Mouse (Mus musculus) ES-CJ7 (cell line): ENCODE data around the gene Ets1.

Experiments used
- DNase-seq: peaks from one replicate; pipeline ENCODE4 v3.0.0; 2011; ENCODE audit warnings: low read depth, low spot score

The Ets1 gene

DNA sequence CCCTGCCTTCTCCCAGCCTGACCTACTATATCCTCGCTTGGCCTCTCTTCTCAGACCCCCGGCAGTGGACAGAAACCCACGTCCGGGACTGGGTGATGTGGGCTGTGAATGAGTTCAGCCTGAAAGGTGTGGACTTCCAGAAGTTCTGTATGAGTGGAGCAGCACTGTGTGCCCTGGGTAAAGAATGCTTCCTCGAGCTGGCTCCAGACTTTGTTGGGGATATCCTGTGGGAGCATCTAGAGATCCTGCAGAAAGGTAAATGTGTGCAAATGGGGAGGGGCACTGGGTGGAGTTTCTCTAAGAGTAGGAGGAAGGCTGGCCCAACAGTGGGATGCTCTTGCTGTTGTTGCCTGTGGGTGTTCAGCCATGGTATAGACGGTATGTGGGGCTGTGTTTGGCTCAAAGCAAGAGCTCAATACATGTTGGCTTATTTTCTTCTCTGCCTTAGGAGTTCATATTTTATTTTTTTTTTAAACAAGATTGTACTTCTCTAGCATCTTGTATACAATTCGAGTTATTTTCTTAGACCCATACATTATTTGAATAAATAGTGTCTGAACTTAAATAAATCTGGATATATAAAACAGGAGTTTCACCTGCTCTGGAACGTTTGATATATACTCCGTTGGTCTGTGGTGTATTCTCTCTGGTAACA is 94.1 kb downstream of the Ets1 start:
- DNase-seq, result no peak

DNA sequence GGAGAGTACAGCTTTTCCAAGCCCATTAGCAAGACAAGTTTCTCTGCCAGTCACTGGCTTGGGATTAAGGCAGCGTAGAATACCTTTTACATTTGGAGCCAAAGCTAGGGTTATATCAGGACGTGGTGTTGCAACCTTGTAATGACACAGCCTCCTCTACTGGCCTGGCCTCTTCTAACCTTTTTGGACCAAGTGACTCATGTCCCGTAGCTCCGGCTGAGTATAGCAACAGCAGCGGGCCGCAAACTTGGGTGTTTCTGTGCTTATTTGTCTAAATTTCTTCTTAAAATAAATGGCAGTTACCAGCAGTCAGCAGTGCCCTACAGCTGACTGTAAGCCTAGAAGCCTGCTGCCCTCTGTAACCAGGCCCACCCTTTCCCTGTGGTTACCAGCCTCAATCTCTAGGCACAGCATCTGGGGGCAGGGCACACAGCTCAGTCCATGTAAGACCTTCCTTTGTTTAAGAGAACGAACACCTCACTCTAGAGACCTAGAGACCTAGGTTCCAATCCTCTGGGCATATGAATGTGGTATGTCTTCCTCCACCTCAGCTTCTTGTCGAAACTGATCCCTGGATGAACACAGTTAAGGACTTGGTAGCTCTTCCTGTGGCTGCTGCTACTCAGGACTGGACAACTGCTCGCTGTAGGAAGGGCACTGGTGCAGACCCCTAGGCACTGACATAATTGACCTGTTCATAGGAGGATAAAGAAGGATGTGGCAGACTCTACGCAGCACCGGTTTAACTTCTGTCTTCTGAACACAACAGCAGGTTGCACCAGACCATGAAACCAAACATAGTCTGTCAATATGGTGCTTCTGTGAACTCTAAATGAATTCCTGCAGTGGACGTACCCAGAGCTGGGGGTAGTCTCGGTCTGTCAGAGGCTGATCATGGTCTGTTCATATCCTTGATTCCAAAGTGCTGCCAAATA is 94.9 kb downstream of the Ets1 start:
- no peak for DNase-seq

- no peak for DNase-seq
Observed at GRCm38 (mm10) chr9:32731787-32732186, 95.8 kb downstream of the Ets1 start.

DNA sequence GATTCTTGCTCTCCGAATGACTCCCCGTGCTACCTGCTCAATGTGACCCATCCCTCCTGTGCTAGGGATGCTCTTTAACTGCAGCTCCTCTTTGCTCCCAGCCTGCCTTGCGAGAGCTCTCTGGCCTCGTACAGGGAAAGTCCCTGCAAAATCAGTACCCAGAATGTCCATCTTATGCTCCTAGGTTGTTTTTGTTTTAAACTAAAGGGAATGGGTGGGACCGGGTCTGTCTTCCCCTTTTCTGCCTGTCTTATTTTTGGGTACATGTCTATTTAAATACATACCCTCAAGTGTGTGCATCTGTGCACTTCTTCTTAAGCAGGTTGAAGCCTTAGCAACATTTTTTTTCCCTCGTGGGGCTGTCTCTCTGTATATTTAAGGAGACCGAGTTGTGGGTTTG is 99.0 kb downstream of the Ets1 start:
- no peak for DNase-seq

- DNase-seq, result no peak
Observed at GRCm38 (mm10) chr9:32736051-32736450, 100.0 kb downstream of the Ets1 start.

DNA sequence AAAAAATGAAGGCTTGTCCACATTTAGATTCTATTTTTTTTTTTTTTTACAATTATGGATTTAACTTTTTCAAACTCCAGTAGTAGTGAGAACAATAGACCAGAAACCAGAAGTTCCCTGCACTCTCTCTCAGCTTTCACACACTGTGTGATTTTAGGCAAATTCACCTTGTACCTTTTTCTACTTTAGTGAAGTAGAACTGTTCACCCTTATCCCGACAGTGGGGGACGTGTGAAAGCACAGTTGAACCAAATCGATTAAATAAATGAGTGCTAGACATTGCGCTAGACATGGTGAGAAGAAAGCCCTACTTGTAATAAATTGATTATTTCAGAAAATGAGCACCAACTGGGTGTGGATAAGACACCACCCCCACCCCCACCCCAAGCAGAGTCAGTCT is 104.0 kb downstream of the Ets1 start:
- DNase-seq, result no peak

GRCm38 (mm10) chr9:32740751-32741387 is 104.8 kb downstream of the Ets1 start:
- no peak for DNase-seq

- no peak for DNase-seq
Observed at GRCm38 (mm10) chr9:32741681-32742080, 105.7 kb downstream of the Ets1 start.

DNA sequence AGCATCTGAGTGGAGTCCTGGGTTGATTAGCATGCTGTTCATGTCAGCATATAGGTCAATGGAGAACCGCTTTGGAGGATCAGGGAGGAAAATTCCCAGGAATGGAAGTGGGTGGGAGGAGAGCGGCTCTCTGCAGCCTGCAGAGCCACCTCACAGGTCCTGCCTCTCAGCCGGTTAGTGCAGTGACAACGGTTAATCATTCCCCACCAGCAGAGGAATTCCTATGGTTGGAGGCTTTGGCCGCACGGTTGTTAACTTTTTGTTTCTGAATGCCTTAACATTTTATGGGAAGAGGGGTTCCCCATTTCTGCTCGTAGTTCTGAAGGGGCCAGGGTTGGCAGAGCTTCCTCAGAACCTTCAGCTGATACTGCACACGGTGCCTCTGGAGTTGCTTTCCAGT is 107.1 kb downstream of the Ets1 start:
- DNase-seq, result no peak

GRCm38 (mm10) chr9:32743642-32744161 is 107.7 kb downstream of the Ets1 start:
- no peak for DNase-seq

DNA sequence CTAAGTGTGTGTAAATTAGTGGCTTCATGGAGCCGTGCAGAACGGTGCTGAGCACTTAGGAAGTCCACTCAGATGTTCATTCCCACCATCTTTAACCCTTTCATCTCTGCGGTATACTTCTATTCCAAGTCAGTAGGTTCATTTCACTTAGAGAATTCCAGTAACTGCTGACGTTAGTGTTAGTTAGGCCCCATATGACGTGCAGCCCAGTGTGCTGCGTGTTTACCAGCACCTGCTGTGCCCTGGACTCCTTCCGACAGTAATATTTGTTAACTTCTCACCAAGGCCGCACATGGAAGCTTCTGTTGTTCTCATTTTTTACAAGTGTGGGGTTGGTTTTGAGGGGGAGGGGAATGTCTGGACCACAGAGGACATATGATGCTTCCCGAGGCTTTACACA is 108.3 kb downstream of the Ets1 start:
- no peak for DNase-seq

GRCm38 (mm10) chr9:32745079-32745763 is 109.2 kb downstream of the Ets1 start:
- DNase-seq, result no peak

- DNase-seq, result no peak
Observed at GRCm38 (mm10) chr9:32745998-32746397, 110.0 kb downstream of the Ets1 start.

DNA sequence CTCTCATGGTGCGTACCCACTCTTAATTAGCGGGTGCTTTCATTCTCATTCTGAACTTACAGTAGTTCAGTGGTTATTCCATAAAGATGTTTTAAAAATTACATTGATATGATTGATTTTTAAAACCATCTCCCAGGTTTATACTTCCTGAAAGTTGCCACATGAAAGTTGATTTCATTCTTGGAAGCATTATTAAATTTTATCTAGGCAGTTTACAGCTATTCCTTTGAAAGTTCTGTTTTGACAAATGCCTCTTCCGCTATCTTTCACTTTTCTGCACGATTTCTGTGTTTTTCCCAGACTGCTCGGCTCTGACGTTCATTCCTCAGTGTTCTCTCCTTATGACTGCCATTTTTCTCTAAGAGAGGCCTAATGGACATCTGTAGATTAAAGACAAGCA is 110.6 kb downstream of the Ets1 start:
- no peak for DNase-seq

DNA sequence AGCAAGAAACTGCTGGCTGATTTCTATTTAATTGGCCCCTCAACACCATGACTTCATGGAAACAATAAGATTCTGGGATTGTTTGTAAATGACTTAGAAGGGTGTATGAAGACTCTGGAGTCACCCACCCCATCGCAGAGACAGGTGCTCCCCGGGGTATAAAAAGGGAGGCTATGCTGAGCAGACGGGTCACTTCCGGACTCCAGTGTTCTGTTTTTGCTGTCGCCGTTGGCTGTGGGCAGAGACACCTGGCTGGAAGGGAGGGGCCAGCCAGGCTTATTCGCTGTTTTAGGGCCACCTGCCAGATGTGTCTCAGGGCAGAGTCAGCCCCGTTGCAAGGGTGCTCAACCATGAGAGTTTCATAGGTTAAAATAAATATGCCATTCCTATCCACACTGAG is 111.6 kb downstream of the Ets1 start:
- no peak for DNase-seq

DNA sequence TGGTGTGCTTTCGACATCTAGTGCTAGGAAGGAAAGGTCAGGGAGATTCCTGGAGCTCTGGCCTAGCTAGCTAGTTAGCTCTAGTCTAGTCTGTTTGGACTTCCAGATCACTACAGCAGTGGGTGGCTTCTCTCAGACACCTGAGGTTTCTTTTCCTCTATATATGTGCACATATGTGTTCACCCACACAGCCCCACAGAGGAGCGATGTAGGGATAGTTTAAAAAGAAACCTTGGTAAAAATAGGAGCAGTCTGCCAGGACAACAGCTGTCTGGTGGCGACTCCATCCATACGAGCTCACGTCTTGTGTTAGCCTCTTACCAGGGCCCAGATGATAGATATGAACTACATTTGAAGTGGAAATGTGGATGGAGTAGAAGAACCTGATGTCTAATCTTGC is 112.5 kb downstream of the Ets1 start:
- no peak for DNase-seq

DNA sequence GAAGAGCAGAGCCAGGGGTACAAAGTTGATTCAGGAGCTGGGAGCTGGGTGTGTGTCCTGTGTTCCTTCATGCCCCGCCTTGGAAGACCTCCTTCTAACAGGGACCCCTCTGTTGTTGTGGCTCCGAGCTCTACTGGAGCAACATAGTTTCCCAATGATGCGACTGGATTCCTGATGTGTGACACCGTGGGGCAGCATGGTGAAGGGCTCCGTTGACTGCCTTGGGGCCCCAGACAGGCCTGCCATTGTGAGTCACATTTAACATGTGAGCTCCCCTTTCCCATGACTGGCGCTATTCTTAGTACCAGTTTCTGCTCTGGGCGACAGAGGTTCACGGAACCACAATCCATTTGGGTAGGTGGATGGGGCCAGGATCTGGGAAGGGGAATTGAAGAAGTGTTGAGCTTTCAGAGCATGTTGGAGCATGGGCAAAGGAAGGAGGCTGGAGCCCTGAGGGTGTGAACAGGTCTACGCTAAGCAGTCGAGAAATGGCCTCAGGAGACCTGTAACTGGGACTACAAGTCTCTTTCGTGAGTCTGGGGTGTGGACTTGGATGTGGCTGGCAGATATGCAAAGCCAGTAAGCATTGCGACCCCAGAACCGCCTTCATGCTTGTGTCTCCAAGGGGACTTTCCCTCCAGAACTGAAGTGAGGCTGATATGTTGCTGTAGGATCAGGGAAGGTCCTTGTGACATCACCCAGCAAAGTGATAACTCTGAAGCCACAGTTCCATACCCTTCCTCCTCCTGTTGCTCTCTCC is 113.9 kb downstream of the Ets1 start:
- no peak for DNase-seq

- no peak for DNase-seq
Observed at GRCm38 (mm10) chr9:32752602-32753001, 116.6 kb downstream of the Ets1 start.

- peak; percentile 4 for DNase-seq
Observed at GRCm38 (mm10) chr9:32754311-32754710, 118.3 kb downstream of the Ets1 start.

- DNase-seq, result no peak
Observed at GRCm38 (mm10) chr9:32756002-32756401, 120.0 kb downstream of the Ets1 start.
